Mouse (Mus musculus): ENCODE measurements around the gene Padi3.

The Padi3 gene

GRCm38 (mm10) chr4:140810458-140811260, at the start of gene Padi3:
TSS of gene Padi3 (minus strand) at chr4:140810648.
- in situ Hi-C loops (cut with MboI) = no loop called here

GRCm38 (mm10) chr4:140859291-140859690, 48.8 kb upstream of the Padi3 start:
- in situ Hi-C loops (cut with MboI) = no loop called here

- in situ Hi-C loops (cut with MboI) = no loop called here
Measured at GRCm38 (mm10) chr4:140857813-140858212, 47.4 kb upstream of the Padi3 start.

- in situ Hi-C loops (cut with MboI) = no loop called here
Measured at GRCm38 (mm10) chr4:140857041-140857440, 46.6 kb upstream of the Padi3 start.

GRCm38 (mm10) chr4:140855151-140855550, 44.7 kb upstream of the Padi3 start:
- in situ Hi-C loops (cut with MboI) = no loop called here

- in situ Hi-C loops (cut with MboI) = no loop called here
Measured at GRCm38 (mm10) chr4:140854455-140854864, 44.0 kb upstream of the Padi3 start.

- in situ Hi-C loops (cut with MboI) = no loop called here
Measured at GRCm38 (mm10) chr4:140853626-140854025, 43.2 kb upstream of the Padi3 start.

GRCm38 (mm10) chr4:140849310-140849709, 38.9 kb upstream of the Padi3 start:
- in situ Hi-C loops (cut with MboI) = no loop called here

- in situ Hi-C loops (cut with MboI) = no loop called here
Measured at GRCm38 (mm10) chr4:140845666-140846065, 35.2 kb upstream of the Padi3 start, which contains the start of gene Padi1. TSS of gene Padi1 (minus strand) at chr4:140845778.

- in situ Hi-C loops (cut with MboI) = no loop called here
Measured at GRCm38 (mm10) chr4:140844991-140845390, 34.5 kb upstream of the Padi3 start.

GRCm38 (mm10) chr4:140843670-140844280, 33.3 kb upstream of the Padi3 start:
- in situ Hi-C loops (cut with MboI) = no loop called here

GRCm38 (mm10) chr4:140842909-140843308, 32.5 kb upstream of the Padi3 start:
- in situ Hi-C loops (cut with MboI) = no loop called here

- in situ Hi-C loops (cut with MboI) = no loop called here
Measured at GRCm38 (mm10) chr4:140837879-140838278, 27.4 kb upstream of the Padi3 start.

- in situ Hi-C loops (cut with MboI) = no loop called here
Measured at GRCm38 (mm10) chr4:140836208-140836866, 25.9 kb upstream of the Padi3 start.

GRCm38 (mm10) chr4:140835682-140836081, 25.2 kb upstream of the Padi3 start:
- in situ Hi-C loops (cut with MboI) = no loop called here

- in situ Hi-C loops (cut with MboI) = no loop called here
Measured at GRCm38 (mm10) chr4:140834327-140834934, 24.0 kb upstream of the Padi3 start.

GRCm38 (mm10) chr4:140832821-140833220, 22.4 kb upstream of the Padi3 start:
- in situ Hi-C loops (cut with MboI) = no loop called here

GRCm38 (mm10) chr4:140831808-140832207, 21.4 kb upstream of the Padi3 start:
- in situ Hi-C loops (cut with MboI) = no loop called here

GRCm38 (mm10) chr4:140827237-140827636, 16.8 kb upstream of the Padi3 start:
- in situ Hi-C loops (cut with MboI) = loop anchor here (10.0 kb wide), 1 partner anchor 128 kb away; no protein-coding TSS in a partner anchor

- in situ Hi-C loops (cut with MboI) = loop anchor here (10.0 kb wide), 1 partner anchor 129 kb away; no protein-coding TSS in a partner anchor
Measured at GRCm38 (mm10) chr4:140825942-140826341, 15.5 kb upstream of the Padi3 start.

GRCm38 (mm10) chr4:140821988-140822387, 11.5 kb upstream of the Padi3 start:
- in situ Hi-C loops (cut with MboI) = loop anchor here (10.0 kb wide), 1 partner anchor 133 kb away; no protein-coding TSS in a partner anchor

- in situ Hi-C loops (cut with MboI) = no loop called here
Measured at GRCm38 (mm10) chr4:140817413-140817812, 7.0 kb upstream of the Padi3 start.

Measured in mature B cell (primary cell).